Mouse (Mus musculus): ENCODE data around the gene Ryk. TPM values are rescaled to one million over a fixed set of nuclear protein-coding genes. Genes with fewer than 3 reads are reported as not detected.
A peak's percentile ranks its signal among the peaks of the same experiment; 100 is the strongest.

Gene Ryk
- polyA plus RNA-seq, 1 experiment from 2014 or later, result 14.1 TPM

DNA sequence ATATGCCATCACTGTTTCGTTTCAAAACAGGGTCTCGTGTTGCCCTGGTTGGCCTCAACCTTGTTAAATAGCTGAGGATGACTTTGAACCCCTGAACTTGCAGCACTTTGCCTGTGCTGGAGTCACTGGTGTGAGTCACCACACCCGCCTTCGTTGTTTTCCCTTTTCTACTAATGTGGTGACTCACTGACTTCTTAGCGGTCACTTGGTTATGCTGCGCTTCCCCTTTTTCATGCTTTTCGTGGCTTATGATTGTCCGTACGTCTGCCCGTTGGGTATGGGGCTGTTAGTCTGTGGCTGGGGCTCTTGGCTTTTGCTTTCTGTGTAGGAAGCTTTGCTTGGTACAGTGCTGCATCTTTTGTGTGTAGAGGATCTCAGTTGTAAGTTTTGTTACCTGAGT is 25.2 kb downstream of the Ryk start:
- no peak for ATAC-seq
- Histone ChIP-seq H3K9ac (no peak overlapping the region), H3K27me3 (no peaks in the 10 kb centered on the region), H3K36me3 (ENCODE audit: poor library complexity, severe bottlenecking) (peaks cover 20% of the 10 kb centered on the region; the same call in 1 of the 2 replicates), H3K9me3 (replicated peaks) (no peaks in the 10 kb centered on the region), H3K4me2 (no peak overlapping the region), H3K4me3 (no peak overlapping the region), H3K4me1 (peaks cover 20% of the 10 kb centered on the region), H3K27ac (no peak overlapping the region)
- 96% methylated on average over 10 of the region's 10 CpGs for WGBS

GRCm38 (mm10) chr9:102860802-102861469 is 26.2 kb downstream of the Ryk start:
- no peak for ATAC-seq
- peaks cover 29% of the 10 kb centered on the region for H3K4me1 ChIP-seq
- H3K4me3 ChIP-seq, result no peak overlapping the region
- 87% methylated on average over 7 of the region's 7 CpGs for WGBS
- no peak overlapping the region for H3K27ac ChIP-seq
- no peaks in the 10 kb centered on the region for H3K27me3 ChIP-seq
- no peaks in the 10 kb centered on the region for H3K9me3 ChIP-seq (replicated peaks)
- no peak overlapping the region for H3K4me2 ChIP-seq
- peaks cover 23% of the 10 kb centered on the region for H3K36me3 ChIP-seq (ENCODE audit: poor library complexity, severe bottlenecking)
- H3K9ac ChIP-seq, result no peak overlapping the region

DNA sequence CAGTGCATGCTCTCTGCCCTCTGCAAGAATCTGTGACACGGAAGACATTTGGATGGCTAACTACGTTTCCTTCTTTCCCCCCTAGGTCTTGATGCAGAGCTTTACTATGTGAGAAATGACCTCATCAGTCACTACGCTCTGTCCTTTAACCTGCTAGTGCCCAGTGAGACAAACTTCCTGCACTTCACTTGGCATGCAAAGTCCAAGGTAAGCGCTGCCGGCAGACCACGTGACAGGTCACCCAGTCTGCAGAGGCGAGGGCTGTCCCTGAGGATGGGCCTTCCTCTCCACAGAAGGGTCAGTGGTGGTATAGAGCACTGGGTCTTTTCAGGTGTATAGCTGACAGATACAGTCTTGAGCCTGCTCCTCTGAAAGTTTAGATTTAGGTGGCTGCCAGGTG is 27.1 kb downstream of the Ryk start:
- Histone ChIP-seq H3K4me2 (no peak overlapping the region), H3K9ac (no peak overlapping the region), H3K36me3 (ENCODE audit: poor library complexity, severe bottlenecking) (peaks cover 25% of the 10 kb centered on the region), H3K4me1 (peaks cover 29% of the 10 kb centered on the region), H3K27me3 (no peaks in the 10 kb centered on the region), H3K4me3 (no peak overlapping the region), H3K9me3 (replicated peaks) (no peaks in the 10 kb centered on the region), H3K27ac (no peak overlapping the region)
- no peak for ATAC-seq
- 85% methylated on average over 7 of the region's 7 CpGs for WGBS

GRCm38 (mm10) chr9:102862260-102862659 is 27.5 kb downstream of the Ryk start:
- no peak for ATAC-seq
- Histone ChIP-seq H3K4me2 (no peak overlapping the region), H3K27me3 (no peaks in the 10 kb centered on the region), H3K4me3 (no peak overlapping the region), H3K9me3 (replicated peaks) (no peaks in the 10 kb centered on the region), H3K27ac (no peak overlapping the region), H3K36me3 (ENCODE audit: poor library complexity, severe bottlenecking) (peaks cover 22% of the 10 kb centered on the region), H3K9ac (no peak overlapping the region), H3K4me1 (peaks cover 29% of the 10 kb centered on the region)
- 78% methylated on average over 3 of the region's 3 CpGs for WGBS

GRCm38 (mm10) chr9:102863876-102864545 is 29.3 kb downstream of the Ryk start:
- 30% methylated on average over 14 of the region's 14 CpGs for WGBS
- H3K27me3 ChIP-seq, result no peaks in the 10 kb centered on the region
- H3K9ac ChIP-seq, result no peak overlapping the region
- peaks cover 25% of the 10 kb centered on the region for H3K36me3 ChIP-seq (ENCODE audit: poor library complexity, severe bottlenecking)
- no peak overlapping the region; the same call in 1 of the 2 replicates for H3K27ac ChIP-seq
- H3K9me3 ChIP-seq (replicated peaks), result no peaks in the 10 kb centered on the region
- ATAC-seq, result peak; percentile 76
- peaks cover 29% of the 10 kb centered on the region for H3K4me1 ChIP-seq
- no peak overlapping the region for H3K4me3 ChIP-seq
- no peak overlapping the region for H3K4me2 ChIP-seq

DNA sequence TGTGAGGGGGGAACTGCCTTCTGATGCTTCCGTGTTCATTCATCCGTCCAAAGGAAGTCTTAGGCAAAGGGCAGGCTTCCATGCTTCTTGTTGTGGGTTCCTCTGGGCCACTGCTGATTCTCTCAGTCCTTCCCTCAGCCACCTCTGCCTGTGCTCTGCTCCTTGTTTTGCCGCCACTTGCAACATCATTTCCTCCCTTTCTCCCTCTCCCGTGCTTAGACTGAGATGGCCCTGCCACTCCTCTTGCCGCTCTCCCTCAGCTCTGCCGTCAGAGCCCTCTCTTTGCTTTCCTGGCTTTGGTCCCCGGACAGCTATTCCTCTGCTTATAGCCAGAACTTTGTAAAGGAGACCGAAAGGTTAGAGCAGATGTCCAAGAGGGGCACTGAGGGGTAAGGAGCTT is 30.2 kb downstream of the Ryk start:
- no peak for ATAC-seq
- Histone ChIP-seq H3K4me3 (no peak overlapping the region), H3K4me2 (no peak overlapping the region), H3K27ac (no peak overlapping the region; the same call in 1 of the 2 replicates), H3K4me1 (peaks cover 29% of the 10 kb centered on the region), H3K36me3 (ENCODE audit: poor library complexity, severe bottlenecking) (peaks cover 32% of the 10 kb centered on the region), H3K27me3 (no peaks in the 10 kb centered on the region), H3K9ac (0 out of 2 replicates have a peak overlapping the region, but pooled peaks have one; percentile 0), H3K9me3 (replicated peaks) (no peaks in the 10 kb centered on the region)
- WGBS, result 56% methylated on average over 8 of the region's 8 CpGs

DNA sequence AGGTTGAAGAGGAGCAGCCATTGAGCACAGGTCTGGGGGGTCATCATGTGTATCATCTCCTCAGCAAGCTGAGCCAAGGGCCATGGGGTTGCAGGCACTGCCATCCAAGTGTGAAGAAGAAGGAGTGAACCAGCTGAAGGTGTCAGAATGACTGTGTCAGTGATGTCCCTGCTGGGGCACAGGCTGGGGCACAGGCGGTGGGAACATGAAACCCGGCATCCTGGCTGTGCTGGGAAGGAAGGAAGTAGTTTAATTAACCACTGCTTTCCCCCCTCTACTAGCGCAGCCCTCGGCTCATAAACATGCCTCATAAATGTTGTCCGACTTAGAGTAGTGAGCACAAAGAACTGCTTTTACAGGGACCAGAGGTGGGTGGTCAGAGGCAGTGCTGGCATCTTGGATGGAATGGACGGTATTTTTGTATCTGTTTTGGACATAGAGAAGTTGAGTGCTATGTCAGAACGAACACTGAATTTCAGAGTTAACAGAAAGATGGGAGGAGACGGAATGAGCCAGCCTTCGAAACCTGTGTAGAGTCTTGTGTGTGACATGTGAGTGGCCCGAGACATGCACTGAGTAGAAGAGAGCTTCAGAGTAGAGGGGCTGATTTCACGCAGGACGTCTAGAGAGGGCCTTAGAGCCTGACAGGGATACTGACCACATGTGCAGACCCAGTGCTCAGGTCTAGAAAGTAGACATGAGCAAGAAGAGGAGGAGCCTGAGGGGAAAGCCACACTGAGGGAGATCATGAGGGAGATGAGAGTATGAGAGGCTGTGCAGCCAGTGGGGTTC is 31.4 kb downstream of the Ryk start:
- no peak overlapping the region for H3K9ac ChIP-seq

DNA sequence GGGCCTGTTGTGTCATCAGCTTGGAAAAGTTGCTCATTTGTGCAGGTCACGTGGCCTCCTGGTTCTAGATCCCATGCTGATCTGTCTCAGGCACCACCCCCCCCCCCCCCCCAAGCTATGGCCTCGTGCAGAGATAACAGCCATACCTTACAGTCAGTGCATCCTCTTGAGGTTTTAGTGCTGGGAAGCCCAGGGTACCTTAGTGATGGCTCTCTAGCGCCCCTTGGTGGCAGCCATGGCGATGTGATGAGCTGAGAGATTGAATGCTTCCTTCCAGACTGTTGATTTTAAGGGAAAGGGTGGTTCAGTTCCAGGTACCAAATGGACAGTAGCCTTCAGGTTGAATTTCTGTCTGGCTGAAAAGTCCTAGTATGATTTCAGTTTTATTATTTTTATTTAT is 32.2 kb downstream of the Ryk start:
- Histone ChIP-seq H3K4me2 (no peak overlapping the region), H3K4me1 (peaks cover 29% of the 10 kb centered on the region), H3K27me3 (no peaks in the 10 kb centered on the region), H3K9ac (no peak overlapping the region), H3K36me3 (ENCODE audit: poor library complexity, severe bottlenecking) (peaks cover 44% of the 10 kb centered on the region), H3K9me3 (replicated peaks) (no peaks in the 10 kb centered on the region), H3K27ac (no peak overlapping the region), H3K4me3 (no peak overlapping the region)
- 11% methylated on average over 4 of the region's 4 CpGs for WGBS
- ATAC-seq, result peak; percentile 50; the same call in 1 of the 2 replicates

More for the DNA sequence above, 31.4 kb downstream of the Ryk start:
- no peak for ATAC-seq
- Histone ChIP-seq H3K27me3 (no peaks in the 10 kb centered on the region), H3K36me3 (ENCODE audit: poor library complexity, severe bottlenecking) (peaks cover 41% of the 10 kb centered on the region), H3K9me3 (replicated peaks) (no peaks in the 10 kb centered on the region), H3K4me3 (no peak overlapping the region), H3K4me2 (no peak overlapping the region), H3K4me1 (peaks cover 29% of the 10 kb centered on the region), H3K27ac (no peak overlapping the region)
- WGBS, result 81% methylated on average over 12 of the region's 12 CpGs

DNA sequence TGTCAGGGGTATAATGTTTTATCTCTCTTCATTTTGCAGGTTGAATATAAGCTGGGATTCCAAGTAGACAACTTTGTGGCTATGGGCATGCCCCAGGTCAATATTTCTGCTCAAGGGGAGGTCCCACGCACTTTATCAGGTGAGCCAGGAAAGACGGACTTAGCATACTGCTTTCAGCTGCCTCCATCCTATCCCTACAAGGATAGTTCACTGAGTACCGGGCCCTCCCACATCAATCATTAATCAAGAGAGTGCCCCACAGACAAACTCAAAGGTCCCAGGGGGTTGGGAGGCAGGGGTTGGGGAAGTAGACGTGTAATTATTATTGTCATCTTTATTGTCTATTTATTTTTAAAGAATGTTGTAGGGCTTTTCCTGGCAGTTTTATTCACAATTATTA is 32.8 kb downstream of the Ryk start:
- no peak for ATAC-seq
- Histone ChIP-seq H3K27ac (no peak overlapping the region), H3K36me3 (ENCODE audit: poor library complexity, severe bottlenecking) (peaks cover 45% of the 10 kb centered on the region), H3K4me3 (no peak overlapping the region), H3K4me2 (no peak overlapping the region), H3K27me3 (no peaks in the 10 kb centered on the region), H3K9ac (no peak overlapping the region), H3K4me1 (peaks cover 29% of the 10 kb centered on the region), H3K9me3 (replicated peaks) (no peaks in the 10 kb centered on the region)
- 93% methylated on average over 4 of the region's 4 CpGs for WGBS

DNA sequence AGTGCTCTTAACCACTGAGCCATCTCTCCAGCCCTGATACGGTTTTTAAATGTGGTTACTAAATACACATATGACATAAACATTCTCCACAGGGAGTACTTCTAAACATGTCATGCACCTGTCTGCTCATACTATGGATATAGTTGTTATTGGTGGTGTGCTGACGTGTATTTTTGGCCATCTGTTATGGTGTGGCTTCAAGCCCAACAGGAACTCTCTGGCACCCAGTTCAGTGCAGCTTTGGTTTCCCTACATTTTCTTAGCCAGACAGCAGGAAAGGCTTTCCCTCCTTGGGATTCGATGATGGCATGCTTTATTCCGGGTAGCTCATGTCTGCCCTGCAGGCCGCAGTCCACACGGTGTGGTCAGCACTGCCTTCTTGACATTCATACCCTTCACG is 33.7 kb downstream of the Ryk start:
- peaks cover 45% of the 10 kb centered on the region for H3K36me3 ChIP-seq (ENCODE audit: poor library complexity, severe bottlenecking)
- no peak overlapping the region for H3K4me2 ChIP-seq
- H3K27me3 ChIP-seq, result no peaks in the 10 kb centered on the region
- ATAC-seq, result no peak
- WGBS, result 91% methylated on average over 7 of the region's 7 CpGs
- no peak overlapping the region for H3K4me3 ChIP-seq
- no peaks in the 10 kb centered on the region for H3K9me3 ChIP-seq (replicated peaks)
- H3K27ac ChIP-seq, result no peak overlapping the region
- H3K9ac ChIP-seq, result no peak overlapping the region
- peaks cover 24% of the 10 kb centered on the region for H3K4me1 ChIP-seq

GRCm38 (mm10) chr9:102876054-102876690 is 41.5 kb downstream of the Ryk start:
- H3K36me3 ChIP-seq (ENCODE audit: poor library complexity, severe bottlenecking), result peaks cover 57% of the 10 kb centered on the region

DNA sequence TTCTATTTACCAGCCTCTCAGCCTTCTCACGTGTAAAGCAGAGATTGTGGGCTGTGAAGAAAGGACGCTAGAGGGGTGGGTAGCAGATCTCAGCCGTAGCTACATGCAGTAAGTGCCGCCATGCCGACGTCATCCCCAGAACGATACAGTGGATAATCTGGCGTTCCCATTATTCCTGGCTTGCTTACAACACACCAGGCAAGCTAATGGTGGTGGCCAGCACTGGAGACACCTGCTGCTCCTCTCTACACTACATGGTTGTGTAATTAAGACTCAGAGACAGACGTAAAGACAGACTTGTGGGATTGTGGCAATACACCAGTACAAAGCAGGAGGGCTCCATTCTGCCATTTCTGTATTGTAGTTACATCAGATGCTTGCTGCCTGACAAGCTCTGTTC is 43.2 kb downstream of the Ryk start:
- peaks cover 52% of the 10 kb centered on the region for H3K36me3 ChIP-seq (ENCODE audit: poor library complexity, severe bottlenecking)
- ATAC-seq, result no peak

More at GRCm38 (mm10) chr9:102876054-102876690, 41.5 kb downstream of the Ryk start:
- Histone ChIP-seq H3K4me3 (no peak overlapping the region), H3K4me2 (no peak overlapping the region), H3K27ac (no peak overlapping the region), H3K27me3 (no peaks in the 10 kb centered on the region), H3K4me1 (no peaks in the 10 kb centered on the region), H3K9me3 (replicated peaks) (no peaks in the 10 kb centered on the region), H3K9ac (no peak overlapping the region)
- no peak for ATAC-seq
- 88% methylated on average over 7 of the region's 7 CpGs for WGBS

More for the DNA sequence above, 43.2 kb downstream of the Ryk start:
- WGBS, result 70% methylated on average over 9 of the region's 9 CpGs
- Histone ChIP-seq H3K4me1 (no peaks in the 10 kb centered on the region), H3K9ac (no peak overlapping the region), H3K27me3 (no peaks in the 10 kb centered on the region), H3K4me3 (no peak overlapping the region), H3K27ac (no peak overlapping the region), H3K9me3 (replicated peaks) (no peaks in the 10 kb centered on the region), H3K4me2 (no peak overlapping the region)

Measured in forebrain, embryonic 13.5 days (tissue).